Mouse (Mus musculus) naive thymus-derived CD4-positive, alpha-beta T cell, adult 2 months (primary cell): ENCODE results near the gene Lactbl1.
A peak's percentile ranks its signal among the peaks of the same experiment; 100 is the strongest.

Experiments used
- DNase-seq: peaks from one replicate; pipeline ENCODE4 v3.0.0-alpha.2; 2011; ENCODE audit warnings: low read depth

Lactbl1 gene

DNA sequence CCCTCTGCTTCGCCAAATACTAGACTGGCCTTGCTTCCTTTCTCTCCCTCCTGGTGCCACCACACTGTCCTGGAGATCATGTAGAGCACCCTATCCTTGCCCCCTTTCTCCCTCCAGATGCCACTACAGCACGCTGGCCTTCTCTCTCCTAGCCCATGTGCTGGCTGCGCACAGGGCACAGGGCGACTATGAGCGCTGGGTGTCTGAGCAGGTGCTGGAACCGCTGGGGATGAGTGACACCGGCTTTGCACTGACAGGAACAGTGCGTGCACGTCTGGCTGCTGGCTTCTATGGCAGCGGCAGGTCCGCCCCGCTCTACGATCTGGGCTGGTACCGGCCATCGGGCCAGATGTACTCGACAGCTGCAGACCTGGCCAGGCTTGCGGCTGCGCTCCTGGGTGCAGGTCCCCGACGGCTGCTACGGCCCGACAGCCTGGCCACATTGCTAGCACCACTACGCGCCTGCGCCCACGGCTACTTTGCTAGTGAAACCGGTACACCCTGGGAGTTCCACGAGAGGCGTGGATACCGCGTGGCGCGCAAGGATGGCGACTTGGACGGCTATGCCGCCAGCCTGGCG, 14.7 kb downstream of the Lactbl1 start:
- DNase-seq = no peak

GRCm38 (mm10) chr4:136637563-136638229, 15.3 kb downstream of the Lactbl1 start:
- DNase-seq = peak; percentile 41

GRCm38 (mm10) chr4:136638230-136638750, 15.9 kb downstream of the Lactbl1 start:
- DNase-seq = no peak

GRCm38 (mm10) chr4:136638890-136639289, 16.5 kb downstream of the Lactbl1 start:
- no peak for DNase-seq

DNA sequence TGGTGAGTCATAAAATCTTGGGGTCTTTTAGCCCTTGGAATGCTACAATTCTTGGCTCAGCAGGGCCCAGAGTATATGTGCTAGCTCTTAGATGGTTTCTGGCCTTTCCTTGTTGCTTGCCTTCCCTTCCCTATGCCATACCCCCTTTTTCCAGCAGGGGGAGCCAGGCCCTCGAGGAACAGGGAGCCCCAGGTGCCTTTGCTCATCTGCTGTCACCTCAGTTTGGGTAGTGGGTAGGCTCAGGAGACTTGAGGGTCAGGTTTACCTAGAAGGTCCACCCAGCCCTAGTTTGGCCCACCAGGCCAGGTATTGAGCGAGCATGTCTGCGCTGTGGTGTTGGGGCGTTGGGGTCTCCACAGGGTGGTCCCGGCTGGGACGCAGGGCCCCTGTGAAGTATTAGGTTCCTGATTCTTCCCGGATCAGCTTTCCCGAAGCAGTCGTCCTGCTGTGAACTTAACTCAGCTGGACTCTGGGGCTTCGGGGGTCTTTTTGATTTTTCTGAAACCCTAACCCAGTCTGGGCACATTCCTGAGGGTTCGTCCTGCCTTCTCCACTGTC, 26.6 kb downstream of the Lactbl1 start:
- DNase-seq = peak; percentile 79

DNA sequence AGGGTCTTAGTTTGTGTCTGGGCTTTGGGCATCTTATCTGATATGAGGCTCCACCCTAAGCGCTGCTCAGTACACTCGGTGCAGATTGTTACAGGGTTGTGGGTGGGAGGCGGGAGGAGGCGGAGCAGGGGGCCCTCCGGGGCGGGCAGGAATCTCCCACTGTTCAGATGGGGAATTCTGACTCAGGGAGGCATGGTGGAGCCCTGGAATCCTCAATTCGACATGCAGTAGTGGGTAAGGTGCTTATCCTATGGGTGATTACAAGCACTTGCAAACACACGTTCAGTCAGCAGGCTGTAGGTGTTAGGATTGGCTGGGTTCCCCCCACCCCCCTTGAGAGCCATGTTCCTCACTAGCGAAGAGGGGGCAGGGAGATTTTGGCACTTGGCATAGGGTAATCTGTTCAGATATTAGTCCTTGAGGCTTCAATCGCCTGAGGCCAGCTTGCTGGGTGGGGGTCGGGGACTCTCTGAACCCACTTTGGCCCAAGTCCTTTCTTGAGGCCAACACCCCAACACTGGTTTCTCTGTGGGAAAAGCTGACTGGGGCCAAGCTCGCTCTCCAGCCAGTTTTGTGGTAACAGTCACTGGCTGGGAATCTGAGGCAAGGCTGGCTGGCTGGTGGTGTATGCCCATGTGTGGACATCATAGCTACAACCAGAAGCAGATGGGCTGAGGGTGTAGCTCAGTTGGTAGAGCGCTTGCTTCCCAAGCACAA, 27.2 kb downstream of the Lactbl1 start:
- DNase-seq = no peak

DNA sequence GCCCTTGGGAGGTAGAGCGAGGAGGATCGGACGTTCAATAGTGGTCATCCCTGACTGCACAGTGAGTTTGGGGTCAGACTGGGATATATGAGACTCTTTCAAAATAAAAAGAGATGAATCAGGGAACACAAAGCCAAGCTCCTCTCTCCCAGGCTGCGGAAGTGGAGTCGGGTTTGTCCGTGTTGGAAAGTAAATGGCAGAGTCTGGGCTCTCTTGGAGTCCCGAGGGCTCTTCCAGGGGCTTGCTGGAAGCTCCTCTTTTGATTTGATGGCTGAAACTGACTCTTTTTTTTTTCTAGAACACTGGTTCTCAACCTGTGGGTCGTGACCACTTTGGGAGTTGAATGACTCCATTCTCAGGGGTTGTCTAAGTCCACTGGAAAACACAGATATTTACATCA, 27.8 kb downstream of the Lactbl1 start:
- DNase-seq = no peak

DNA sequence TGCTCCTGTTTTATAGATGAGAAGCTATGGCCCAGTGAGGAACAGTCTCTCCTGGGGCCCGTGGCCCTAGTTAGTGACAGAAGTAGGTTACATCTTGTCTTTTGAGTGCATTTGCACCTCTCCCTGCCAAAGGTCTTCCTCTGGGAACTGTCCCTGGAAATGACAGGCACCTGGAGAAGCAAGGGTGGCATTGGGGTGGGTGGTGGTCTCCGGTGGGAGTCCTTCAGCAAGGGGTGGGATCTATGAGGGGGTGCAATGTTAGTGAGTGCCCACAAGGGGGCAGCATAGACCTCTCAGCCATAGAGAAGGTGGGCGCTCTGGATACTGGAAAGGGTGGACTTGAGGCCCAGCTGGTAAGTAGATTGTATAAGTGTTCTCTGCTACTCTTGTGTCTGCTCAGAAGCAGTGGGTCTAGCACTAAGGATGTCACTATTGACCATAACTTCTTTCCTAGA, 29.0 kb downstream of the Lactbl1 start:
- peak; percentile 64 for DNase-seq

DNA sequence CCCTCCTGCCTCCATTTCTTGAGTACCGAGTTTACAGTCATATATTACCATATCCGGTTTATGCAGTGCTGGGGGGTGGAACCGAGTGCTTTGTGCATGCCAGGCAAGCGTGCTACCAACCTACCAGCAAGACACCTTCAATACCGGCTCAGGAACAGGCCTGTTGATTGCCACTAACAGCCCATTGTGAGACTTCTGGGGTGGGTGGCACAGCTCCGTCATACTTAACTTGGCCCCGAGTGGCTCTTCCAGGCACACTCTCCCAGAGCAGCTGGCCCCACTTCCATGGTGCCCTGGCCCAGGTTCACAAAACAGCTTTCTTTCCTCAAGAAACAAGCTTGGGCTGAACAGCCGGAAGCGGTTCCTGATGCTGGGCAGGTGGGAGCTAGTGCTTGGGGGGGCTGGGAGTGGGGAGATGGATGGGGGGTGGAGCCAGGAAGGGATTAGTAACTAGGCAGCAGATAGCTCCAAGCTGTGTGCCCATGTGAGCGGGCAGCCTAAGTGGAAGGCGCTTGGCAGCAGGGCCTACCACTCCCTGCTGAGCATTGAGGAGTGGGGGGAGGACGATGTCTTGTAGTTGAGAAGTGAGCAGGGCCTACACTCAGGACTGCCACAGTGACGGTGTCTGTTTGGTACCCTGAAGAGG, 29.6 kb downstream of the Lactbl1 start:
- no peak for DNase-seq

DNA sequence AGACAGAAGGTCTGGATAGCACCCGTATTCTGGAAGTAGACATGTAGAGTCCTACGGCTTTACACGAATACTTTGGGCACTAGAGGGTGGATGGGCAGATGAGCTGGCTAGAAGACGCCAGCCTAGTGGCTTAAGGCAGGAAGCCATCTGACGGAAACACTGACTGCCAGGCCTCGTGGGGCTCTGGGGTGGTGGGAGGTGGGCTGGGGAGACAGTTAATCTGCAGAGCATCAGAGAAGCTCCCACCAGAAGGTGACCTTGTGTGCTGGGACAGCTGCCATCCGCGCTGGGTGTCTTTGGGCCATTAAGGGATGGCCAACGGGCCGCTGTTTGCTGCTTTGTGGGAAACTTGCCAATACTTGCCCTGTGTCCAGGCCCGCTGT, 30.1 kb downstream of the Lactbl1 start:
- no peak for DNase-seq

DNA sequence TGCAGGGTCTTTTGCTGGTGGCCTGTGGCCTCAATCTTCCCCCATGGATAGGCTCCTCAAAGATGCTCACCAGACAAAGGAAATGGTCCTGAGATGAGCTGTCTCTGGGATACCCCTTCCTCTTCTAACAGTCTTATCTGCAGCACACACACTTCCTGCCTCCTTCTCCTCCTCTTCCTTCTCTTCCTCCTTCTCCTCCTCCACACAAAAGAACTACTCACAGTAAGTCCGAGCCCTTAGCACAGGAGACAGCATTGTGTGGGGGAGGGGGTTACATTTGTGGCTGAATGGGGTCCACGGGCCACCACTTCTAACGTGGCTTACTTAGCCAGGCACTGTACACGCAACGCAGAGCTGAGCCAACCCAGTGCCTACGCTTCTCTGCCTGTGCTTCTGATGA, 30.6 kb downstream of the Lactbl1 start:
- DNase-seq = no peak

GRCm38 (mm10) chr4:136653692-136654234, 31.3 kb downstream of the Lactbl1 start:
- no peak for DNase-seq

DNA sequence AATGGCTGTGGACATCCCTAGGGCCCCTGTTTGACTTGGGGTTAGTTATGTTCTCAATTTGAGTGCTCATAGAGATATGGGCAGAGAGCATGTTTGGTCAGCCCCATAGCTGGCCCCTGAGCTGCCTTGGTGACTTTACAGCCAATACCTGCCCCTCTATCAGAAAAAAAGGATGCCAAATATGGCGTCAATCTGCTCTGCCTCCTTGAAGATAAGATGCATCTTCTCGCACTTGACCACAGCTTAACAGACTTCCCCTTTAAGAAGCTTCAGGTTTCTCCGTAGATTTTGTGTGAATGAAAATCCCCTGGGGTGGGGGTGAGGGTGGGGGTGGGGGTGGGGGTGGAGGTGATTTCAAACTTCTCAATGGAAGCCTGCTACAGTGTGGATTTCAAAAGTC, 35.5 kb downstream of the Lactbl1 start:
- no peak for DNase-seq

DNA sequence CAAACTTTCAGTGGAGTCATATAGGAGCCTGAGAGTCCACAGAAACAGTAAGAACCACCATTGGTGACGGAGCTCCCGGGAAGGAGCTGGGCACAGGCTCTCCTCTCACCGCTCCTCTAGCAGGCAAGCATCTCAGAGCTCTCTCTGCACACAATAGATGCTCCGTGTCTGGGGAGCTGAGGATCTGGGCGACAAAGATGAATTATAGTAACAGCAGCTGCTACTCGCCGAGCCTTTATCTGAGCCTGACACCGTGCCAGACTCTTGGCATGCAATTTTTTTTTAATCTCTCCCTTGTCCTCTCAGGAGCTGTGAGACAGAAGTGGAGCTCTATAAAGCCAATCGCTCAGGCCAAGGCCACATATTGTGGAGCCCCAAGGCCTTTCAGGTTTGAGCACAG, 42.6 kb downstream of the Lactbl1 start:
- DNase-seq = no peak

GRCm38 (mm10) chr4:136666002-136666401, 43.6 kb downstream of the Lactbl1 start:
- no peak for DNase-seq

GRCm38 (mm10) chr4:136667757-136668156, 45.3 kb downstream of the Lactbl1 start:
- DNase-seq = no peak

GRCm38 (mm10) chr4:136672335-136673090, 50.1 kb downstream of the Lactbl1 start:
- DNase-seq = no peak

DNA sequence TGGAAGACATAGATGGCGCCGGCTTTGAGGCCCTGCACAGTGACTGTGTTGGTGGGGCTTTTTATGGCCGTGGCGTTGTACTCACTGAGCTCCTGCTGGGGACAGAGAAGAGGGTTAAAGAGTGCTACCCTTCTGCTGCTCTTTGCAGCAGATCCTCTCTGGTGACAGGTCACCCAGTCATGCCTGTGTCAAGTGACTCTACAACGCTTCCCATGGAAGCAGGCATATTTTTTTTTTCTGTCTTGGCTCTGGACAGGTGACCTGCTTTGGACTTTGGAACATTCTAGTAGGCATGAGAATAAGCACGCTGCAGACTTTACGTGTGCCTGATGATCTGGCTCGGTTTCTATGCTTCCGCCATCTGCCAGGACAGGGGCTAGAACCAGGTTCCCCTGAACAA, 53.0 kb downstream of the Lactbl1 start:
- DNase-seq = no peak

- peak; percentile 85 for DNase-seq
Measured at GRCm38 (mm10) chr4:136678480-136678879, 56.1 kb downstream of the Lactbl1 start.

DNA sequence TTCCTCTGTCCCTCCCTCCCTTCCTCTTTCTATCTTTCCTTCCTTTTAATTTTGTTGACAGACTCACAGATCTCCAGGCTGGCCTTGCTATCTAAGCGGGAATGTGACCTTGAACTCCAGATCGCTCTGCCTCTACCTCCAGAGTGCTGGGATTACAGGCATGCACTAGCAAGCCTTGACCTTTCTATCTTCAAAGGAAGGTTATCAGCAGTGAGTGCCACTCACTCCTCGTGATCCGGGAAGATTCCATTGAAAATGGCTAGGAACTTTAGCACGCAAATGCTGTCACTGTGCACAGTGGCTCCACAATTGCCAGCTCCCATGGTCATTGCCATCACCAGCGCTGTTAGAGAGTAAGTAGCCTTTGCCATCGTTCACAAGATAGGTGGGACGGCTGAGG, 56.8 kb downstream of the Lactbl1 start:
- no peak for DNase-seq

DNA sequence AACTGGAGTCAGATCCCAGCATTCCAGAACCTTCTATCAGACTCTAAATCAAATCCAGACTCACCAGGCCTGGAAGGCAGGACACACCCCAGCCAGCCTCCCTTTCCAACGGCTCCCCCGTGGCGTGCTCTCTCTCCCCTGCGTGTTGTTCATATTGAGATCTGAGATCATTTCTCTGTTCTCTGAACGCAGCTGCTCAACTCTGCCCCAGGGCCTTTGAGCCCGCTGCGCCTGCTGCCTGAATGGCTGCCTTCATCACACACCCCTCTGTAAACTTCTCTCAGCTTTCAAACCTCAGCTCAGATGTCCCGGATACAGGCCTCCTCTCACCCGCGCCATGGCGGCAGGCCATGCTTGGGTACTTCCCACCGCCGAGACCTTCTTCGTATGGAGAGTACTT, 58.2 kb downstream of the Lactbl1 start:
- DNase-seq = no peak
